Mouse (Mus musculus) small intestine, adult 2 months (tissue): Measurements from ENCODE around the gene Ehbp1l1.

Experiments used
- CTCF ChIP-seq: fragments of 200-500 bp; IDR thresholded peaks from 2 replicates; pipeline ENCODE4 v1.5.1; 2012; ENCODE audit warnings: low read depth, mild to moderate bottlenecking, control low read depth, inconsistent platforms, low read length, moderate library complexity, mixed read lengths; ENCODE audit not compliant: insufficient replicate concordance, insufficient read length; ENCODE audit errors: extremely low read depth
- POLR2A ChIP-seq: fragments of 200-500 bp; IDR thresholded peaks from 2 replicates; pipeline ENCODE4 v1.6.1; 2012; ENCODE audit warnings: low read depth, mild to moderate bottlenecking, control low read depth, inconsistent platforms, low read length, moderate library complexity

GRCm38 (mm10) chr19:5770311-5770710, 44.2 kb upstream of the Ehbp1l1 start:
- TF ChIP-seq POLR2A (no peak), CTCF (no peak)
